Mouse (Mus musculus) liver (tissue): ENCODE results near the gene Nrip2.

ENCODE experiments used
- DNase-seq: peaks from one replicate; pipeline ENCODE4 v3.0.0-alpha.2; 2020; ENCODE audit warnings: mixed read lengths

Gene Nrip2

DNA sequence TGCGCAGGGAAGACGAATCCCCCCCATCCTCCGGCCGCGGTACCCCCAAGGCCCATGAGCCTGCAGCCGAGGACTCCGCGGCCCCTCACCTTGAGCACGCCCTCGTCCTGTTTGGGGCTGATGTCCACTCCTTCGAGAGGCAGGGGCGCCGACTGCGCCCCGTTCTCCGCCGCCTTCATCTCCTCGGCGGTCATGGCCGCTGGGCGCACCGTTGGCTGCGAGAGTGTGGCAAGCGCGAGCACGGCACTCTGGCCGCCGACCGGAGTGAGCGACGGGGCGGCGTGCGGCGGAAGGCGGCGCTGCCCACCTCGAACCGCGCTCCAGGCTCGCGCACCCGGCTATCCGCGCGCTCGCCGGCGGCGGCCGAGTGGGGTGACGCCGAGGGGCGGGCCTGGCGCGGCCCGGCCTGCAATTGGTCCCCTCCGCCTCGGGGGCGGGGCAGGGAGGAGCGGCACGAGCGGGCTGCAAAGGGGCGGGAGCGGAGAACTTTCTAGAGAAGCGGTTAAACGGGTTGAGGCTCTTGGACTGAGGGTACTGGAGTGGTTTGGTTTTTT, 39.3 kb downstream of the Nrip2 start, which contains the start of gene Fkbp4:
Gene Fkbp4 (minus strand): TSS at position 361 of the 554 bp plus-strand sequence.
- peak; percentile 95 for DNase-seq

DNA sequence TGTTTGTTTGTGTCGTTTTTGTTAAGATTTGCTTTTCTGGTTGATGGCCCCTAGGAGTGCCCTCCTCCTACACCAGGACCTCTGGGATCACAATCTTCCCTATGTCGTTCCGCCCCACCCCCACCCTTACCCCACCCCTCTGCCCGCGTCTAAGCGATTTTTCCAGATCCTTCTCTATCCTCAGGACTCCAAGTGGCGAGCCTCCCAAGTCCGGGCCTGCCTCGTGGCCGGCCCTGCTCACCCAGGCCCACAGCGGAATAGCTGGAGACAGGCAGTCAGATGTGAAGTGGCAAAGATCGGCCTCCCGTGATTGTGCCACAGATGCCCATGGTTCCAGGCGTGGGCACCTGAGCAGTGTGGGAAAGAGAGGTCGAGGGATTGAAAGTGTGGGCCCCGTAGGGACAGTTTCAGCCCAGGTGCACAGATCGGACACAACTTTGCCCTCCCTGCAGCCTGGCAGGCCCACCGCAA, 39.8 kb downstream of the Nrip2 start:
- DNase-seq, result no peak

DNA sequence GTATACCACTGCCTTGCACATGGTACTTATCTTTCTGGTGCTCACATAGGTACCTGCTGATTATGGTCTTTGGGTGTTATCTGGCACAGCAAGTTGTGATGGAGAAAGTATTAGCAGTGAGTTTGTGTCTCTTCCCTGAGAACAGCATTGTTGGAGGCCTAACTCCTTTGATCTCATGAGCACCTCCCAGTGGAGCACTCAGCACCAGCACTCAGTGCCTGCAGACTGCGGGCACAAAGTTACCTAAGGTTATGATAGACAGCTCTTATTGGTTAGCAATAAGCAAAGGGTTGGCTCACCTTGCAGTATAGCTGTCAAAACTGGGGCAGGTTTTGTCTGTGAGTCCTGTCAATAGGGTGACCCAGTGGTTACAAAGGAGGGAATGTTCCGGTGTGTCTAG, 41.1 kb downstream of the Nrip2 start:
- DNase-seq, result no peak

DNA sequence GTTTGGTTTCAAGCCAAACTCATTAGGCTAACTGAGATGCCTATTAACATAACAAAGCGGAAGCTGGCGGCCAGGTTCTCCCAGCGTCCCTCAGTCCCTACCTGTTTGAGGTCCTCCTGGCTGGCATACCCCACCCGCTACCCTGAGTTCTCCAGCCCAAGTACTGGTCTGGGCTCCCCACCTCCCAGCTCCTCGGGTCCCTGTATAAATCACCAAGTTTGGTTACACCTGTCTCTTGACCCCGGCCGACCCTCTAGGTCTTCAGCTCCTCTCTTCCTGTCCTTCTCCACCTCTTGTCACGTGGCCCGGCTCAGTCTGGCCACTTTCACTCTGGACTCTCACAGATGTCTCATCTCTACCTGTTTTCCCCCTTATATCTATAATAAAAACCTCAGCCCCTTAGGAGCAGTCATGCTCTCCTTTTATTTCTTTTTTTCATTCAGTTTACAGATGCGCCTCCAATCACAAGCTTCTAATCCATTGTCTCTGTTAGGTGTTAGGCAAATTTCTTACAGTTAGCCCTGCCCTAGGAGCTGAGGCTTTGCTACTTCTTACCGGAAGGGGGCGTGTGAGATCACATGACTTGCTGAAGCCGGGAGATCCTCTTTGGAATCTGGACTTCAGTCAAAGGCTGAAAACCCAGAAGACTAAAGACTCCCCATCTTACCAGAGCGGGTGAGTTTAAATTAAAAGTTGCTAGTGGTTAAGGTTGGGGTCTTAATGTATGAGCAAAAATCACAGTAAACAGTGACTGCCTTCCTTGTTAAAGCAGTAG, 46.9 kb downstream of the Nrip2 start:
- DNase-seq, result peak; percentile 47

DNA sequence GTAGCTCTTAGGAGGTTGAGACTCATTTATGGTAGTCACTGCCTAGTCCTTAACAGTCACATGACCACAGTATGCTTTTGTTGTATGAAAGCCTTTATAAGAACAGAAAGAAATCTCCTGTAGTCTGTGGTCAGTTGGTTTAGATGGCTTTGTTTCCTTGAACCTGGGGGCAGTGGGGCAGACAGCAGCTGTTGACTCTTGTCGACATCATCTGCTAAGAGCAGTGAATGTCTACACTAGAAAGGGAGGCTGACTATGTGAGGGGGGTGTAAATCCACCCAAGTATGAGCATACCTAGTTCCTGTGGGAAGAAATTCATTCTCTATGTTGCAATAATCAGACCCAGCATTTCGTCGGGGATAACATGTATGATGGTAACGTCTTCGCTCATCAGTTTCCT, 48.0 kb downstream of the Nrip2 start:
- no peak for DNase-seq

DNA sequence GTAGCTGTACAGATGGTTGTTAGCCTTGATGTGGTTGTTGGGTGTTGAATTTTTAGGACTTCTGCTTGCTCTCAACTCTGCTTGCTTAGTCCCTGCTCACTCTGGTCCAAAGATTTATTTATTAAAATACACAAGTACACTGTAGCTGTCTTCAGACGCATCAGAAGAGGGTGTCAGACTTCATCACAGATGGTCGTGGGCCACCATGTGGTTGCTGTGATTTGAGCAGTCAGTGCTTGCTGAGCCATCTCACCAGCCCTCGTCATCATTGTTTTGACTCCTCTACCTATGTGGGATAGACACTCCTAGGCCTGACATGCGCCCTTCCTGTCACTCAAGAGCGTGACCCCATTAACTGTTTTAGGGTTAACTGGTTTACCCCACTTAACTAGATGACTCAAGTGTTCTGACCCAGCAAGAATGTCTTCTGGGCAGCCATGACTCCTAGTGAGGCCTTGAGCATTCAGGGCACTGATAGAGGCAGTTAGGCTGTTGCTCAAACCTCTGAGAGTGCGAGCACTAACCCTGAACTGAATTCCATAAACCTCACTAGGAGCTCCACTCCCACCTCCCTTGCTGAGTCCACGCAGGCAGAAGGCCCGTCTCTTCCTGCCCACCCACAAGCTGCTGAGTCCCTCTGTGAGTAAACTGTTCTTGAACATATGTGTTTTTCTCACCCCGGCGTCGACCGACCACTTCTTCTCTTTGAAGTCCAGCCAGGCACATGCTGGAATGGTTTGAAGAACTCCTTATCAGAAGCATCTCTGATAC, 56.9 kb downstream of the Nrip2 start:
- DNase-seq, result no peak

DNA sequence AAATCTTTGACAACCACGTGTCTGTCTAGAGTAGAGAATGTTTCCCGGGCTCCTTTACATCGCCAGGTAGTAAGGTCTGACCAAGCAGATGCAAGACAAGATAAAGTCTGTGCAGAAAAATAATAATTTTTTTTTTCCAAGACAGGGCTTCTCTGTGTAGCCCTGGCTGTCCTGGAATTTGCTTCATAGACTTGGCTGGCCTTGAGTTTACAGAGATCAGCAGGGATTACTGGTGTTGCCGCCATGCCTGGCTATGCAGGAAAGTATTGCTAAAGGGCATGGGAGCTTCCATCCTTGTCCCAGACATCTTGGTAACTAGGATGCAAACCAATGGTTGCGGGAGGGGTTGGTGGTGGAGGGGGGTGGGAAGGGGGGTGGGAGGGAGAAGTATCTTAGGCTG, 58.1 kb downstream of the Nrip2 start:
- DNase-seq, result no peak

DNA sequence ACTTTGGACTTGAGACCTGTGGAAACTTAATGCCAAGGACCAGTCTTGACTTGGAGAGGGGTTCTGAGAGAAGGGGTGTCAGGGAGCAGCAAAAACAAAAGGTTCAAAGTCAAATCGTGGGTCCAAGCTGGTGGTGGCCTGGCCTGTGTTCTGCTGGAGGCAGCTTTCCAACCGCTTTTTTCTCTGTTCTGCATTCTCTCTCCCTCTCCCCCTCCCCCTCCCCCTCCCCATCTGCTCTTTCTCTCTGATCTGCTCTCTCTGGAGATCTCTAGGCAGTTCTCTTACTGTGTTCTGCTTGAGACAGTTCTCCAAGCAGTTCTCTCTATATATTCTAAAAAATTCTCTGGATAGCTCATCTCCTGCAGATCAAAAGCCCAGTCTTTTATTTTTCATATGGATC, 61.2 kb downstream of the Nrip2 start:
- no peak for DNase-seq

DNA sequence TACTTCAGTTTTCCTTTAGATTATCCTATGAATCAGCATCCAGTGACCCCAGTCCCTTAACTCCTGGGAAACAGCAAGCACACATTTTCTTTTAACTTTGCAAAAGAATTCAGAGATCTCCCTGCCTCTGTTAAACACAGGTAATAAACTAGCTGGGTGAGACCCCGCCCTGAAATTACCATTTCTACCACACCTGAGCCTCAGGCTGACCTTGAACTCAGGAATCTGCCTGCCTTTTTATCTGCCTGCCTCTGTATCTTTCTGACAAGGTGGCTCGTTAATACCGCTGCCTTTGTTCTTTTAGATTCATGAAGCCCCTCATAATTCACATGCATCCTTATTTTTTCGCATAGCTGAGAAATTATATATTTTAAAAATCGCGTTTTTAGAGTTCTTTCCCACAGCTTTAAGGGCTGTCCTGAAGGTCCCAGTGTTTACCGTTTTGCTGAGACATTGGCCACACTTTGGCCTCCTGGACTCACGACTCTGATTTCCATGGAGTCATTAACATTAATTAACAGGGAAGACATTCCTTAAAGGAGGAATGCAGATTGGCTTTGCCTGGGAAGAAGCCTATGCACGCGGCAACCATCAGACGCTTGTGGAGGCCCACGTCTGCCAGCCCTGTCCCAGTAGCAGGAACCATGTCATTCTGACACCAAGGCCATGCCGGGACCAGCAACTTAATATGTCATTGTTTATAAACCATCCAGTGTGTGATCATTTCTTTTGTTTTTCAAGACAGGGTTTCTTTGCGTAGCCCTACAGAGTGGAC, 61.8 kb downstream of the Nrip2 start:
- no peak for DNase-seq

DNA sequence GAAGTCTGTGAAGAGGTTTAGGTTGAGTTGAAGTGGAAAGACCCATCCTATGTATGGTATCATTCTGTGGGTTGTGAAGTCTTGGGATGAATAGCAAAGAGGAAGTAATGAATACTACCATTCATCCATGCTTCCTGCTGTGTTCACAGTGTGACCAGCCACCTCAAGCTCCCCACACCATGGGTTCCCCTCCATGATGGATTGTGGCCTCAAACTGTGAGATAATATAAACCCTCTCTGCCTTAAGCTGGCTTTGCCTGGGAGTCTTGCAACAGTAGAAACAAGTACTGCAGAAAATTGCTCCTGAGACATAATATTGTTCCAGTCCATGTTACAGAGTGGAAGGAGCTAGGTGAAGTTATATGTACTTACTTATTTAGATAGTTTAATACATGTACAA, 62.5 kb downstream of the Nrip2 start:
- no peak for DNase-seq

DNA sequence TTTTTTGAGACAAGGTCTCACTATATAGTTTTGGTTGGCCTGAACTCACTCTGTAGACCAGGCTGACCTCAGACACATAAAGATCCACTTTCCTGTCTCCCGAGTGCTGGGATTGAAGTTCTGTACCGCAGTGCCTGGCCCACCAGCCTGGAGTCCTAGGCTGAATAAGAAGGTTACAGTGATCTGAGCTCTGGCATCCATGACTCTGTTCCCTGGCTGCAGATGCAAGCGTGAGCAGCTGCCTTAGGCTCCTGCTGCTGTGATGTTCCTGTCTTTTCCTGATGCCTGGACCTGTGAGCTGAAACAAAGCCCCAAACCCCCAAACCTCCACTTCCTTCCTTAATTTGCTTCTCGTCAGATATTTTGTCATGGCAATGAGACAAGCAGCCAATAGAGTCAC, 65.9 kb downstream of the Nrip2 start:
- no peak for DNase-seq
